Mouse (Mus musculus) intestine, embryonic 15.5 days (tissue): Measurements from ENCODE around the gene Olfr194. TPM values are rescaled to one million over a fixed set of nuclear protein-coding genes. Genes with fewer than 3 reads are reported as not detected.

Source experiments
- ATAC-seq: fragments of 200-750 bp; cut with Nextera tagmentation; 2 replicates; pipeline ENCODE4 v1.8.0; 2017; ENCODE audit warnings: moderate TSS enrichment, moderate library complexity
- H3K27ac ChIP-seq: fragments of 300-500 bp; sonication (generic); 2 replicates; pipeline ENCODE4 v1.5.1; 2015; ENCODE audit warnings: mild to moderate bottlenecking, inconsistent platforms
- H3K27me3 ChIP-seq: fragments of 300-500 bp; sonication (generic); replicated peaks from 2 replicates; pipeline ENCODE4 v1.6.1; 2015; ENCODE audit warnings: inconsistent platforms
- H3K36me3 ChIP-seq: fragments of 300-500 bp; sonication (generic); 2 replicates; pipeline ENCODE4 v1.6.1; 2015; ENCODE audit warnings: inconsistent platforms
- H3K4me1 ChIP-seq: fragments of 300-500 bp; sonication (generic); replicated peaks from 2 replicates; pipeline ENCODE4 v1.6.1; 2015; ENCODE audit warnings: inconsistent platforms
- H3K4me2 ChIP-seq: fragments of 300-500 bp; sonication (generic); replicated peaks from 2 replicates; pipeline ENCODE4 v1.6.1; 2015; ENCODE audit warnings: mild to moderate bottlenecking, inconsistent platforms
- H3K4me3 ChIP-seq: fragments of 300-500 bp; sonication (generic); replicated peaks from 2 replicates; pipeline ENCODE4 v1.5.1; 2015; ENCODE audit warnings: inconsistent platforms
- H3K9ac ChIP-seq: fragments of 300-500 bp; sonication (generic); 2 replicates; pipeline ENCODE4 v1.6.1; 2015; ENCODE audit warnings: inconsistent platforms
- H3K9me3 ChIP-seq: fragments of 300-500 bp; sonication (generic); 2 replicates; pipeline ENCODE4 v1.6.1; 2016; ENCODE audit warnings: inconsistent platforms
- polyA plus RNA-seq: library from polyadenylated mRNA; unstranded; fragments of >200 nt; fragmentation: Nextera tagmentation; extraction: Ambion mirVana; gene quantifications from 2 replicates; pipeline ENCODE4 v1.2.1, GENCODE M21; 2015

Gene Olfr194
- polyA plus RNA-seq, 1 experiment from 2014 or later, result not detected

- Histone ChIP-seq H3K27me3 (no peaks in the 10 kb centered on the region), H3K4me1 (no peaks in the 10 kb centered on the region), H3K4me3 (no peak overlapping the region), H3K9ac (no peak overlapping the region), H3K9me3 (no peaks in the 10 kb centered on the region), H3K27ac (no peak overlapping the region), H3K36me3 (no peaks in the 10 kb centered on the region), H3K4me2 (no peak overlapping the region)
- ATAC-seq, result peak; percentile 75
Measured at GRCm38 (mm10) chr16:59071755-59072154, 49.1 kb downstream of the Olfr194 start.

Other genes with a start within 250 kb of the Olfr194 start
- gene Olfr177, start 246.3 kb downstream of the Olfr194 start, polyA plus RNA-seq, result not detected in 2 replicates
- gene Olfr178, start 229.0 kb downstream of the Olfr194 start, polyA plus RNA-seq, result not detected in 2 replicates
- not detected in 2 replicates for gene Olfr181, start 192.3 kb downstream of the Olfr194 start, polyA plus RNA-seq
- gene Olfr180, start 191.7 kb downstream of the Olfr194 start, polyA plus RNA-seq, result not detected in 2 replicates
- not detected in 2 replicates for gene Olfr183, start 125.7 kb downstream of the Olfr194 start, polyA plus RNA-seq
- not detected in 2 replicates for gene Olfr186, start 90.8 kb downstream of the Olfr194 start, polyA plus RNA-seq
- not detected in 2 replicates for gene Olfr187, start 81.3 kb downstream of the Olfr194 start, polyA plus RNA-seq
- not detected in 2 replicates for gene Olfr190, start 43.1 kb downstream of the Olfr194 start, polyA plus RNA-seq
- gene Olfr191, start 31.2 kb downstream of the Olfr194 start, polyA plus RNA-seq, result not detected in 2 replicates
- gene Olfr193, start 9.2 kb downstream of the Olfr194 start, polyA plus RNA-seq, result not detected in 2 replicates
- not detected in 2 replicates for gene Olfr195, start 26.0 kb upstream of the Olfr194 start, polyA plus RNA-seq
- not detected in 2 replicates for gene Olfr196, start 49.4 kb upstream of the Olfr194 start, polyA plus RNA-seq
- not detected in 2 replicates for gene Olfr198, start 82.5 kb upstream of the Olfr194 start, polyA plus RNA-seq
- not detected in 2 replicates for gene Olfr199, start 98.7 kb upstream of the Olfr194 start, polyA plus RNA-seq
- not detected in 2 replicates for gene Olfr201, start 151.6 kb upstream of the Olfr194 start, polyA plus RNA-seq
- gene Olfr202, start 165.7 kb upstream of the Olfr194 start, polyA plus RNA-seq, result not detected in 2 replicates
- not detected in 2 replicates for gene Olfr203, start 177.8 kb upstream of the Olfr194 start, polyA plus RNA-seq
- gene Olfr204, start 197.2 kb upstream of the Olfr194 start, polyA plus RNA-seq, result not detected in 2 replicates
- gene Olfr205, start 210.1 kb upstream of the Olfr194 start, polyA plus RNA-seq, result not detected in 2 replicates
- not detected in 2 replicates for gene Olfr206, start 228.2 kb upstream of the Olfr194 start, polyA plus RNA-seq
- gene Olfr209, start 242.9 kb upstream of the Olfr194 start, polyA plus RNA-seq, result not detected in 2 replicates